Mouse (Mus musculus) CH12.LX (cell line): ENCODE data around the gene Hist1h3a. TPM values are rescaled to one million over a fixed set of nuclear protein-coding genes. Genes with fewer than 3 reads are reported as not detected.

Experiments
- DNase-seq: peaks from one replicate; pipeline ENCODE4 v3.0.0-alpha.2; 2013; ENCODE audit errors: extremely low read depth
- H3K27ac ChIP-seq: 2 replicates; pipeline ENCODE4 v1.5.1; 2012; ENCODE audit warnings: low read depth, mild to moderate bottlenecking, control low read depth, moderate library complexity; ENCODE audit not compliant: insufficient read depth
- H3K27me3 ChIP-seq: replicated peaks from 2 replicates; pipeline ENCODE3; 2012; ENCODE audit warnings: inconsistent platforms
- H3K36me3 ChIP-seq, 2 experiments: replicated peaks in 1 of 2; 2 replicates each; pipeline versions ENCODE3 to v1.6.1; 2012; ENCODE audit warnings: inconsistent platforms in 1 of 2, low read length in 1 of 2, mild to moderate bottlenecking in 1 of 2, mixed read lengths in 1 of 2, moderate library complexity in 1 of 2; ENCODE audit not compliant: control insufficient read depth in 1 of 2, insufficient read depth in 1 of 2
- H3K4me1 ChIP-seq, 2 experiments: 2 replicates each; pipeline ENCODE4 v1.6.1; 2012; ENCODE audit warnings: inconsistent platforms in 1 of 2, moderate library complexity in 1 of 2; ENCODE audit not compliant: insufficient read depth in 2 of 2, control insufficient read depth in 1 of 2
- H3K4me2 ChIP-seq: 2 replicates; pipeline ENCODE4 v1.6.1; 2012; ENCODE audit warnings: low read depth, mild to moderate bottlenecking, control low read depth; ENCODE audit not compliant: poor library complexity, insufficient read depth, severe bottlenecking
- H3K4me3 ChIP-seq, 3 experiments: fragments of 150-350 bp in 1 of 3; sonication (generic) in 1 of 3; replicated peaks in 1 of 3; 2 replicates each; pipeline versions ENCODE3 to v1.5.1; 2011 to 2012; ENCODE audit warnings: low read depth in 2 of 3, low read length in 2 of 3, mild to moderate bottlenecking in 2 of 3, moderate library complexity in 2 of 3, control low read depth in 1 of 3, improper control_type of control experiment in 1 of 3, inconsistent platforms in 1 of 3, mixed read lengths in 1 of 3; ENCODE audit not compliant: poor library complexity in 1 of 3
- H3K79me2 ChIP-seq: replicated peaks from 2 replicates; pipeline ENCODE4 v1.6.1; 2012; ENCODE audit warnings: mild to moderate bottlenecking, moderate library complexity; ENCODE audit not compliant: control insufficient read depth, poor library complexity, insufficient read depth, severe bottlenecking; ENCODE audit errors: extremely low read depth
- H3K9ac ChIP-seq: 2 replicates; pipeline ENCODE4 v1.6.1; 2012; ENCODE audit warnings: low read depth, mild to moderate bottlenecking, control low read depth, moderate library complexity; ENCODE audit not compliant: insufficient read depth
- H3K9me3 ChIP-seq: replicated peaks from 2 replicates; pipeline ENCODE3; 2012; ENCODE audit warnings: low read length, inconsistent platforms, mixed read lengths
- CHD1 ChIP-seq: IDR thresholded peaks from 2 replicates; pipeline ENCODE4 v1.6.1; 2012; ENCODE audit warnings: low read depth, low read length, improper control_type of control experiment, inconsistent platforms
- CTCF ChIP-seq, 2 experiments: IDR thresholded peaks in 1 of 2; conservative IDR thresholded peaks in 1 of 2; 2 replicates each; pipeline ENCODE4 v1.5.1; 2011 to 2012; ENCODE audit warnings: low read depth in 2 of 2, low read length in 2 of 2, improper control_type of control experiment in 1 of 2, inconsistent platforms in 1 of 2, mild to moderate bottlenecking in 1 of 2, moderate library complexity in 1 of 2
- EP300 ChIP-seq: IDR thresholded peaks from 2 replicates; pipeline ENCODE4 v1.6.1; 2011; ENCODE audit warnings: low read length, improper control_type of control experiment
- ETS1 ChIP-seq: conservative IDR thresholded peaks from 2 replicates; pipeline ENCODE4 v1.6.1; 2012; ENCODE audit warnings: low read depth, mild to moderate bottlenecking, inconsistent platforms, low read length, improper control_type of control experiment, moderate library complexity
- GABPA ChIP-seq: IDR thresholded peaks from 2 replicates; pipeline ENCODE4 v1.6.1; 2012; ENCODE audit warnings: low read depth, low read length, improper control_type of control experiment, inconsistent platforms; ENCODE audit not compliant: insufficient replicate concordance
- MAX ChIP-seq: IDR thresholded peaks from 2 replicates; pipeline ENCODE4 v1.6.1; 2011; ENCODE audit warnings: low read length, improper control_type of control experiment
- MEF2A ChIP-seq: IDR thresholded peaks from 2 replicates; pipeline ENCODE4 v1.6.1; 2014; ENCODE audit warnings: low read depth, mild to moderate bottlenecking, inconsistent platforms, low read length, improper control_type of control experiment, borderline replicate concordance
- MXI1 ChIP-seq: IDR thresholded peaks from 2 replicates; pipeline ENCODE4 v1.6.1; 2011; ENCODE audit warnings: mild to moderate bottlenecking, low read depth, low read length, improper control_type of control experiment
- MYC ChIP-seq: IDR thresholded peaks from 2 replicates; pipeline ENCODE4 v1.6.1; 2011; ENCODE audit warnings: low read depth, mild to moderate bottlenecking, improper control_type of control experiment, low read length
- NELFE ChIP-seq: IDR thresholded peaks from 2 replicates; pipeline ENCODE4 v1.6.1; 2011; ENCODE audit warnings: low read depth, low read length, improper control_type of control experiment
- RAD21 ChIP-seq: IDR thresholded peaks from 2 replicates; pipeline ENCODE4 v1.6.1; 2011; ENCODE audit warnings: low read depth, mild to moderate bottlenecking, low read length, improper control_type of control experiment, moderate library complexity
- RCOR1 ChIP-seq: conservative IDR thresholded peaks from 2 replicates; pipeline ENCODE4 v1.6.1; 2012; ENCODE audit warnings: low read depth, mild to moderate bottlenecking, inconsistent platforms, low read length, improper control_type of control experiment
- SIN3A ChIP-seq: IDR thresholded peaks from 2 replicates; pipeline ENCODE4 v1.6.1; 2012; ENCODE audit warnings: low read length, improper control_type of control experiment, inconsistent platforms
- SMC3 ChIP-seq: IDR thresholded peaks from 2 replicates; pipeline ENCODE4 v1.6.1; 2011; ENCODE audit warnings: low read depth, low read length, improper control_type of control experiment
- UBTF ChIP-seq: IDR thresholded peaks from 2 replicates; pipeline ENCODE4 v1.6.1; 2012; ENCODE audit warnings: low read depth, mild to moderate bottlenecking, inconsistent platforms, low read length, improper control_type of control experiment, moderate library complexity
- USF2 ChIP-seq: conservative IDR thresholded peaks from 2 replicates; pipeline ENCODE4 v1.6.1; 2011; ENCODE audit warnings: low read depth, low read length, improper control_type of control experiment
- ZMIZ1 ChIP-seq: IDR thresholded peaks from 2 replicates; pipeline ENCODE4 v1.6.1; 2012; ENCODE audit warnings: low read depth, mild to moderate bottlenecking, inconsistent platforms, low read length, improper control_type of control experiment
- dilution Hi-C: fragments of 300-500 bp; cut with MboI; formaldehyde crosslinking; loops from 2 replicates; pipeline ENCODE4 v1.14.3; 2020; ENCODE audit warnings: low sequenced_read_pairs; ENCODE audit not compliant: extremely low pct_unique_long_range_greater_than_20kb, extremely low pct_ligation_motif_present
- in situ Hi-C: fragments of 300-500 bp; cut with MboI; formaldehyde crosslinking; loops from 3 replicates; pipeline ENCODE4 v1.14.3; 2019; ENCODE audit warnings: low sequenced_read_pairs, low pct_ligation_motif_present, low pct_unique_long_range_greater_than_20kb, mixed read lengths
- polyA plus RNA-seq: library from polyadenylated mRNA; unstranded; fragments of >175 nt; gene quantifications from 2 replicates; pipeline ENCODE4 v1.2.1, GENCODE M21; 2012; ENCODE audit warnings: low read depth; ENCODE audit not compliant: insufficient read length
- total RNA-seq, 2 experiments: library from RNA; depleted of rRNA; stranded (reverse); fragments of 300-350 nt in 1 of 2; fragments of >200 nt in 1 of 2; gene quantifications; 2 replicates each; pipeline ENCODE4 v1.2.3; 2012 to 2014

The Hist1h3a gene
- total and polyA plus RNA-seq, 3 experiments: 3.2 to 1,392 (median 78.5) TPM

- H3K9me3 ChIP-seq: no peaks in the 10 kb centered on the region
- in situ Hi-C loops: no loop called here
- no peak overlapping the region for H3K4me3 ChIP-seq
- H3K36me3 ChIP-seq: no peaks in the 10 kb centered on the region
- no peak overlapping the region for H3K4me2 ChIP-seq
- DNase-seq: peak; percentile 63
- H3K79me2 ChIP-seq: no peaks in the 10 kb centered on the region
- no peaks in the 10 kb centered on the region for H3K27me3 ChIP-seq
- no peak overlapping the region for H3K9ac ChIP-seq
- H3K4me1 ChIP-seq: no peaks in the 10 kb centered on the region
- dilution Hi-C loops: no loop called here
- H3K27ac ChIP-seq: no peak overlapping the region
- TF ChIP-seq USF2: no peak
- TF ChIP-seq SMC3: peak; percentile 63
- peak; percentile 53; the same call in 1 of the 2 replicates for TF ChIP-seq MYC
- TF ChIP-seq ZMIZ1: no peak
- no peak for TF ChIP-seq UBTF
- peak; percentile 93 for TF ChIP-seq RAD21
- no peak for TF ChIP-seq SIN3A
- TF ChIP-seq RCOR1: no peak
- TF ChIP-seq CTCF (conservative IDR thresholded peaks at IDR 0.05 in 1 of 2, IDR thresholded peaks at IDR 0.05 in 1 of 2; ENCODE audit: low read depth in 2 of 2, low read length in 2 of 2): peak; percentile 68 to 87
- no peak for TF ChIP-seq MXI1
- no peak for TF ChIP-seq ETS1
Observed at GRCm38 (mm10) chr13:23792520-23792919, 30.3 kb upstream of the Hist1h3a start.

- H3K4me1 ChIP-seq: no peaks in the 10 kb centered on the region; a peak in 1 of 4 replicates
- H3K9ac ChIP-seq: no peak overlapping the region
- H3K36me3 ChIP-seq: no peaks in the 10 kb centered on the region
- no peaks in the 10 kb centered on the region for H3K9me3 ChIP-seq
- no peak for TF ChIP-seq EP300
- TF ChIP-seq RAD21: no peak
- TF ChIP-seq NELFE: no peak
- no peak for TF ChIP-seq MXI1
- TF ChIP-seq MEF2A: no peak
- TF ChIP-seq CHD1: no peak
- TF ChIP-seq MAX: no peak
- DNase-seq: no peak
- in situ Hi-C loops: no loop called here
- H3K4me3 ChIP-seq: no peak overlapping the region
- no peaks in the 10 kb centered on the region for H3K27me3 ChIP-seq
- H3K27ac ChIP-seq: no peak overlapping the region
- H3K79me2 ChIP-seq: no peaks in the 10 kb centered on the region
- dilution Hi-C loops: no loop called here
- no peak overlapping the region for H3K4me2 ChIP-seq
Observed at GRCm38 (mm10) chr13:23779025-23779424, 16.8 kb upstream of the Hist1h3a start.

- DNase-seq: no peak
Observed at GRCm38 (mm10) chr13:23778339-23778738, 16.2 kb upstream of the Hist1h3a start.

More at GRCm38 (mm10) chr13:23778339-23778738, 16.2 kb upstream of the Hist1h3a start:
- Histone ChIP-seq H3K9ac (no peak overlapping the region), H3K79me2 (no peaks in the 10 kb centered on the region), H3K4me1 (no peaks in the 10 kb centered on the region; a peak in 1 of 4 replicates), H3K9me3 (no peaks in the 10 kb centered on the region), H3K4me2 (no peak overlapping the region), H3K4me3 (no peak overlapping the region), H3K27me3 (no peaks in the 10 kb centered on the region), H3K27ac (no peak overlapping the region), H3K36me3 (no peaks in the 10 kb centered on the region)
- dilution Hi-C loops: no loop called here
- no peak for TF ChIP-seq GABPA
- in situ Hi-C loops: no loop called here
